ENCODE assay signal across 8 mouse cellular contexts in the genomic region with DNA sequence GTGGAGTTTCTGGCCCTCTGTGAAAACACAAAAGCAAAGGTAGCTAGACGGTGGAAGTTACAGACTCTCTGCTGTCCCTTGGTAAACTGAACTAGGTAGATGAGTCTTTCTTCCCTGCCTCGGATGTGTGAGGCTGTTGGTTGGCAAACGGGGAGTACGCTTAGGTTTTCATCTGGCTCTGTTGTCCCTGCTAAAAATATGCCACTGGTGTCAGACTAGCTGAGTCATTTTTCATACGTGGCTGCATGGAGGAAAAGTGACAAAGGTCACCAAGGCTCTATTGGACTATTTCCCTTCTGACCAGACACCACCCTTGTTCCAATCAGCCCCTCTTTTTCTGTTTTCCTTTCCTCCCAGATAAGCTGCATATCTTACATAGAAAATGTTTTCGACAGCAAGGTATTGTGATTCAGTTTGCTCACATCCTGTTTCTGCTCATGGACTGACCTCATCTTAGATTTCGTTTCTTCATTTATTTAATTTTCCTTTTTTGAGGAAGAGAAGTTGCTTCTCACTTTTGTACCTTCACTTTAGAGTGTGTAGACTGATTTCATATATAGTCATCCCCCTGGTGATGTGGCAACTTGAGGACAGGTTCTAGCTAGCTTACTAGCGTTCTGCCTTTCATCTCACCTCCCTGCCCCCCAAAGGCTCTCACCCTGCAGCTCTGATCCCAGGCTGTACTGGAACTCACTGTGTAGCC. TPM values are rescaled to one million over a fixed set of nuclear protein-coding genes. Genes with fewer than 3 reads are reported as not detected.
A peak's percentile ranks its signal among the peaks of the same experiment; 100 is the strongest.
DNase-seq lines count a peak whose midpoint lies in the region; ATAC-seq lines count a peak whose summit lies in the region.

No protein-coding gene starts in this region.

- H3K36me3 ChIP-seq in hindbrain, embryonic 14.5 days (replicated peaks; ENCODE audit: control insufficient read depth, insufficient read depth) = no peaks in the 10 kb centered on the region
- H3K36me3 ChIP-seq in hindbrain, embryonic 16.5 days (ENCODE audit: control insufficient read depth, insufficient read depth, low read length) = no peaks in the 10 kb centered on the region
- no peaks in the 10 kb centered on the region for H3K36me3 ChIP-seq in embryonic facial prominence, embryonic 13.5 days
- no peaks in the 10 kb centered on the region for H3K36me3 ChIP-seq in intestine, embryonic 16.5 days (ENCODE audit: control insufficient read depth, insufficient read depth, low read length)
- H3K36me3 ChIP-seq in midbrain, embryonic 11.5 days (ENCODE audit: control insufficient read depth, insufficient read depth, low read length) = no peaks in the 10 kb centered on the region

- H3K27ac ChIP-seq in hindbrain, embryonic 14.5 days = peak overlapping the region; percentile 53; the same call in 1 of the 2 replicates
- H3K27ac ChIP-seq in hindbrain, embryonic 16.5 days (ENCODE audit: low read depth, low read length) = no peak overlapping the region
- H3K27ac ChIP-seq in embryonic facial prominence, embryonic 13.5 days = peak overlapping the region; percentile 28; the same call in 1 of the 2 replicates
- peak overlapping the region; percentile 81 for H3K27ac ChIP-seq in intestine, embryonic 16.5 days (ENCODE audit: low read length)
- H3K27ac ChIP-seq in midbrain, embryonic 11.5 days (ENCODE audit: low read depth, low read length) = no peak overlapping the region

- no peaks in the 10 kb centered on the region for H3K9me3 ChIP-seq in hindbrain, embryonic 14.5 days (ENCODE audit: control insufficient read depth, low read length)
- no peaks in the 10 kb centered on the region for H3K9me3 ChIP-seq in hindbrain, embryonic 16.5 days (ENCODE audit: control insufficient read depth, low read length)
- H3K9me3 ChIP-seq in embryonic facial prominence, embryonic 13.5 days = no peaks in the 10 kb centered on the region
- H3K9me3 ChIP-seq in intestine, embryonic 16.5 days (ENCODE audit: control insufficient read depth, low read length) = no peaks in the 10 kb centered on the region
- no peaks in the 10 kb centered on the region for H3K9me3 ChIP-seq in midbrain, embryonic 11.5 days (ENCODE audit: control insufficient read depth, low read length)

- H3K4me2 ChIP-seq in hindbrain, embryonic 14.5 days (replicated peaks) = no peak overlapping the region
- H3K4me2 ChIP-seq in hindbrain, embryonic 16.5 days (ENCODE audit: low read length) = no peak overlapping the region
- H3K4me2 ChIP-seq in embryonic facial prominence, embryonic 13.5 days = no peak overlapping the region
- no peak overlapping the region for H3K4me2 ChIP-seq in intestine, embryonic 16.5 days (ENCODE audit: low read depth, low read length)
- no peak overlapping the region for H3K4me2 ChIP-seq in midbrain, embryonic 11.5 days

- 71% methylated on average over 8 of the region's 8 CpGs for WGBS in hindbrain, embryonic 14.5 days
- WGBS in hindbrain, embryonic 16.5 days = 71% methylated on average over 8 of the region's 8 CpGs
- WGBS in embryonic facial prominence, embryonic 13.5 days = 73% methylated on average over 8 of the region's 8 CpGs
- WGBS in intestine, embryonic 16.5 days = 59% methylated on average over 8 of the region's 8 CpGs
- WGBS in midbrain, embryonic 11.5 days = 73% methylated on average over 8 of the region's 8 CpGs

- H3K4me3 ChIP-seq in hindbrain, embryonic 14.5 days (replicated peaks; ENCODE audit: low read length) = no peak overlapping the region
- H3K4me3 ChIP-seq in hindbrain, embryonic 16.5 days (ENCODE audit: low read length) = no peak overlapping the region
- H3K4me3 ChIP-seq in embryonic facial prominence, embryonic 13.5 days = no peak overlapping the region
- no peak overlapping the region for H3K4me3 ChIP-seq in intestine, embryonic 16.5 days (ENCODE audit: low read length)
- H3K4me3 ChIP-seq in midbrain, embryonic 11.5 days (ENCODE audit: low read depth, low read length) = no peak overlapping the region

- no peak for DNase-seq in hindbrain, embryonic 14.5 days (ENCODE audit: low spot score)
- no peak for DNase-seq in midbrain, embryonic 11.5 days (ENCODE audit: low spot score, missing footprints)
- no peak for DNase-seq in left cerebral cortex, adult 8-10 months (ENCODE audit: low spot score in 2 of 2)
- DNase-seq in right cerebral cortex, postnatal 4 days = no peak

- H3K4me1 ChIP-seq in hindbrain, embryonic 14.5 days (replicated peaks; ENCODE audit: control insufficient read depth, insufficient read depth, low read length) = no peaks in the 10 kb centered on the region
- H3K4me1 ChIP-seq in hindbrain, embryonic 16.5 days (ENCODE audit: control insufficient read depth, insufficient read depth, low read depth, low read length) = no peaks in the 10 kb centered on the region
- H3K4me1 ChIP-seq in embryonic facial prominence, embryonic 13.5 days = no peaks in the 10 kb centered on the region
- peaks cover 19% of the 10 kb centered on the region for H3K4me1 ChIP-seq in intestine, embryonic 16.5 days (ENCODE audit: control insufficient read depth, insufficient read depth, low read length)
- H3K4me1 ChIP-seq in midbrain, embryonic 11.5 days (ENCODE audit: control insufficient read depth, insufficient read depth, low read length) = no peaks in the 10 kb centered on the region

- H3K9ac ChIP-seq in hindbrain, embryonic 14.5 days = no peak overlapping the region
- H3K9ac ChIP-seq in hindbrain, embryonic 16.5 days (ENCODE audit: low read depth, low read length) = no peak overlapping the region
- H3K9ac ChIP-seq in embryonic facial prominence, embryonic 13.5 days = no peak overlapping the region
- H3K9ac ChIP-seq in intestine, embryonic 16.5 days (ENCODE audit: low read depth, low read length) = no peak overlapping the region
- H3K9ac ChIP-seq in midbrain, embryonic 11.5 days (ENCODE audit: low read length) = no peak overlapping the region

- H3K27me3 ChIP-seq in hindbrain, embryonic 14.5 days (ENCODE audit: control insufficient read depth, insufficient read depth, low read length) = no peaks in the 10 kb centered on the region
- no peaks in the 10 kb centered on the region for H3K27me3 ChIP-seq in hindbrain, embryonic 16.5 days (replicated peaks; ENCODE audit: control insufficient read depth, insufficient read depth, low read length)
- no peaks in the 10 kb centered on the region for H3K27me3 ChIP-seq in embryonic facial prominence, embryonic 13.5 days
- no peaks in the 10 kb centered on the region for H3K27me3 ChIP-seq in intestine, embryonic 16.5 days (replicated peaks; ENCODE audit: control insufficient read depth, insufficient read depth, low read length)
- no peaks in the 10 kb centered on the region for H3K27me3 ChIP-seq in midbrain, embryonic 11.5 days (ENCODE audit: control insufficient read depth, insufficient read depth, low read length)

- no peak for ATAC-seq in hindbrain, embryonic 14.5 days (ENCODE audit: low FRiP score)
- no peak for ATAC-seq in hindbrain, embryonic 16.5 days
- no peak for ATAC-seq in embryonic facial prominence, embryonic 13.5 days (ENCODE audit: insufficient number of reproducible peaks, insufficient read depth, low FRiP score, low TSS enrichment, low read depth)
- ATAC-seq in intestine, embryonic 16.5 days = peak; percentile 55
- peak; percentile 55 for ATAC-seq in monocyte, adult 5-6 weeks (replicated peaks; ENCODE audit: insufficient number of reproducible peaks, low FRiP score, low TSS enrichment, poor library complexity, severe bottlenecking)
- no peak for ATAC-seq in midbrain, embryonic 11.5 days (ENCODE audit: low FRiP score)

RNA-seq across cellular contexts. Expression of a gene that starts 8.1 kb away (rescaled TPM):
- 120 and 121 TPM in 2 replicates for polyA plus RNA-seq in hindbrain, embryonic 14.5 days (2014; fragmentation: Nextera tagmentation; extraction: Ambion mirVana)
- 68.9 and 71.8 TPM in 2 replicates for polyA plus RNA-seq in hindbrain, embryonic 16.5 days (2015; fragmentation: Nextera tagmentation; extraction: Ambion mirVana)
- polyA plus RNA-seq in embryonic facial prominence, embryonic 13.5 days (2015; fragmentation: Nextera tagmentation; extraction: Ambion mirVana) = 46.3 and 56.7 TPM in 2 replicates
- 17.8 and 23.4 TPM in 2 replicates for polyA plus RNA-seq in intestine, embryonic 16.5 days (2015; fragmentation: Nextera tagmentation; extraction: Ambion mirVana)
- total RNA-seq in monocyte, adult 5-6 weeks (2017) = 140 to 171 TPM (median 156 TPM) in 3 replicates
- 107 and 118 TPM in 2 replicates for polyA plus RNA-seq in midbrain, embryonic 11.5 days (2014; fragmentation: Nextera tagmentation; extraction: Ambion mirVana)
- total RNA-seq in left cerebral cortex, adult 8-10 months (2022) = 100 to 1,000 TPM; 247 to 289 (median 277) TPM

RNA-seq across cellular contexts. Expression of a gene that starts 19.5 kb away (rescaled TPM):
- 359 and 412 TPM in 2 replicates for polyA plus RNA-seq in hindbrain, embryonic 14.5 days (2014; fragmentation: Nextera tagmentation; extraction: Ambion mirVana)
- 372 and 387 TPM in 2 replicates for polyA plus RNA-seq in hindbrain, embryonic 16.5 days (2015; fragmentation: Nextera tagmentation; extraction: Ambion mirVana)
- polyA plus RNA-seq in embryonic facial prominence, embryonic 13.5 days (2015; fragmentation: Nextera tagmentation; extraction: Ambion mirVana) = 127 and 140 TPM in 2 replicates
- 156 and 157 TPM in 2 replicates for polyA plus RNA-seq in intestine, embryonic 16.5 days (2015; fragmentation: Nextera tagmentation; extraction: Ambion mirVana)
- total RNA-seq in monocyte, adult 5-6 weeks (2017) = 13.8 to 34.0 TPM (median 18.0 TPM) in 3 replicates
- polyA plus RNA-seq in midbrain, embryonic 11.5 days (2014; fragmentation: Nextera tagmentation; extraction: Ambion mirVana) = 200 and 215 TPM in 2 replicates
- 100 to 1,000 TPM in 1 of 4 experiments, 10 to 100 TPM in 3; 87.0 to 108 (median 92.1) TPM for total RNA-seq in left cerebral cortex, adult 8-10 months (2022)

RNA-seq across cellular contexts. Expression of a gene that starts 19.7 kb away (rescaled TPM):
- 319 and 350 TPM in 2 replicates for polyA plus RNA-seq in hindbrain, embryonic 14.5 days (2014; fragmentation: Nextera tagmentation; extraction: Ambion mirVana)
- polyA plus RNA-seq in hindbrain, embryonic 16.5 days (2015; fragmentation: Nextera tagmentation; extraction: Ambion mirVana) = 367 and 368 TPM in 2 replicates
- polyA plus RNA-seq in embryonic facial prominence, embryonic 13.5 days (2015; fragmentation: Nextera tagmentation; extraction: Ambion mirVana) = 306 and 441 TPM in 2 replicates
- polyA plus RNA-seq in intestine, embryonic 16.5 days (2015; fragmentation: Nextera tagmentation; extraction: Ambion mirVana) = 415 and 469 TPM in 2 replicates
- 1.9 TPM in 1 of 3 replicates, not detected in the others for total RNA-seq in monocyte, adult 5-6 weeks (2017)
- 345 and 375 TPM in 2 replicates for polyA plus RNA-seq in midbrain, embryonic 11.5 days (2014; fragmentation: Nextera tagmentation; extraction: Ambion mirVana)
- 100 to 1,000 TPM in 3 of 4 experiments, 10 to 100 TPM in 1; 98.4 to 117 (median 112) TPM for total RNA-seq in left cerebral cortex, adult 8-10 months (2022)

RNA-seq across cellular contexts. Expression of a gene that starts 31.7 kb away (rescaled TPM):
- polyA plus RNA-seq in hindbrain, embryonic 14.5 days (2014; fragmentation: Nextera tagmentation; extraction: Ambion mirVana) = 96.8 and 107 TPM in 2 replicates
- polyA plus RNA-seq in hindbrain, embryonic 16.5 days (2015; fragmentation: Nextera tagmentation; extraction: Ambion mirVana) = 98.6 and 130 TPM in 2 replicates
- polyA plus RNA-seq in embryonic facial prominence, embryonic 13.5 days (2015; fragmentation: Nextera tagmentation; extraction: Ambion mirVana) = 303 and 337 TPM in 2 replicates
- polyA plus RNA-seq in intestine, embryonic 16.5 days (2015; fragmentation: Nextera tagmentation; extraction: Ambion mirVana) = 300 and 311 TPM in 2 replicates
- 112 to 158 TPM (median 145 TPM) in 3 replicates for total RNA-seq in monocyte, adult 5-6 weeks (2017)
- 142 and 144 TPM in 2 replicates for polyA plus RNA-seq in midbrain, embryonic 11.5 days (2014; fragmentation: Nextera tagmentation; extraction: Ambion mirVana)
- 10 to 100 TPM; 67.9 to 99.0 (median 86.3) TPM for total RNA-seq in left cerebral cortex, adult 8-10 months (2022)

Comparison
In these comparisons a context has a peak if more than half of its experiments do, and no peak if none do; other contexts are left out.
1. H3K27ac ChIP-seq: peak in hindbrain, embryonic 14.5 days (single experiment), embryonic facial prominence, embryonic 13.5 days (single experiment) and intestine, embryonic 16.5 days (single experiment); none in hindbrain, embryonic 16.5 days (single experiment) and midbrain, embryonic 11.5 days (single experiment).
2. ATAC-seq: peak in intestine, embryonic 16.5 days (single experiment) and monocyte, adult 5-6 weeks (single experiment); none in hindbrain, embryonic 14.5 days (single experiment), hindbrain, embryonic 16.5 days (single experiment), embryonic facial prominence, embryonic 13.5 days (single experiment) and midbrain, embryonic 11.5 days (single experiment).